Mouse (Mus musculus): ENCODE data around the gene Utp20.
"Not testable (repeated sequence)": the region's sequence is repeated elsewhere in the genome, so short reads cannot be mapped to it uniquely, and the experiment has no call there.

Gene Utp20

GRCm38 (mm10) chr10:88783941-88784340 is 42.7 kb downstream of the Utp20 start:
- no peak for DNase-seq (ENCODE audit: low read depth, low spot score)

- not testable (repeated sequence) for DNase-seq (ENCODE audit: low read depth, low spot score)
Observed at GRCm38 (mm10) chr10:88783135-88783534, 43.5 kb downstream of the Utp20 start.

GRCm38 (mm10) chr10:88780716-88781115 is 45.9 kb downstream of the Utp20 start:
- no peak for DNase-seq (ENCODE audit: low read depth, low spot score)

- no peak for DNase-seq (ENCODE audit: low read depth, low spot score)
Observed at GRCm38 (mm10) chr10:88776206-88776605, 50.4 kb downstream of the Utp20 start.

GRCm38 (mm10) chr10:88772965-88773364 is 53.6 kb downstream of the Utp20 start:
- DNase-seq (ENCODE audit: low read depth, low spot score): not testable (repeated sequence)

- DNase-seq (ENCODE audit: low read depth, low spot score): no peak
Observed at GRCm38 (mm10) chr10:88769676-88770075, 56.9 kb downstream of the Utp20 start.

GRCm38 (mm10) chr10:88768961-88769360 is 57.6 kb downstream of the Utp20 start:
- no peak for DNase-seq (ENCODE audit: low read depth, low spot score)

GRCm38 (mm10) chr10:88765431-88766142 is 61.0 kb downstream of the Utp20 start:
- no peak for DNase-seq (ENCODE audit: low read depth, low spot score)

GRCm38 (mm10) chr10:88761524-88762212 is 64.9 kb downstream of the Utp20 start:
- no peak for DNase-seq (ENCODE audit: low read depth, low spot score)

GRCm38 (mm10) chr10:88741426-88741825 is 85.2 kb downstream of the Utp20 start:
- no peak for DNase-seq (ENCODE audit: low read depth, low spot score)

- DNase-seq (ENCODE audit: low read depth, low spot score): no peak
Observed at GRCm38 (mm10) chr10:88740781-88741180, 85.8 kb downstream of the Utp20 start.

GRCm38 (mm10) chr10:88739818-88740217 is 86.8 kb downstream of the Utp20 start:
- DNase-seq (ENCODE audit: low read depth, low spot score): no peak

GRCm38 (mm10) chr10:88739074-88739473 is 87.5 kb downstream of the Utp20 start:
- not testable (repeated sequence) for DNase-seq (ENCODE audit: low read depth, low spot score)

GRCm38 (mm10) chr10:88732309-88732622 is 94.3 kb downstream of the Utp20 start:
- DNase-seq (ENCODE audit: low read depth, low spot score): no peak

- no peak for DNase-seq (ENCODE audit: low read depth, low spot score)
Observed at GRCm38 (mm10) chr10:88731496-88732308, 94.9 kb downstream of the Utp20 start.

GRCm38 (mm10) chr10:88730571-88731495 is 95.8 kb downstream of the Utp20 start, which contains the start of gene Arl1:
TSS of gene Arl1 (plus strand) at chr10:88730858.
- peak; percentile 89 for DNase-seq (ENCODE audit: low read depth, low spot score)

- DNase-seq (ENCODE audit: low read depth, low spot score): no peak
Observed at GRCm38 (mm10) chr10:88728166-88728565, 98.4 kb downstream of the Utp20 start.

GRCm38 (mm10) chr10:88727128-88727527 is 99.5 kb downstream of the Utp20 start:
- peak; percentile 51 for DNase-seq (ENCODE audit: low read depth, low spot score)

- DNase-seq (ENCODE audit: low read depth, low spot score): no peak
Observed at GRCm38 (mm10) chr10:88725343-88725742, 101.3 kb downstream of the Utp20 start.

- DNase-seq (ENCODE audit: low read depth, low spot score): no peak
Observed at GRCm38 (mm10) chr10:88719618-88720017, 107.0 kb downstream of the Utp20 start.

- no peak for DNase-seq (ENCODE audit: low read depth, low spot score)
Observed at GRCm38 (mm10) chr10:88717756-88718025, 108.9 kb downstream of the Utp20 start.
